Mouse (Mus musculus): ENCODE results near the gene Lbh. TPM values are rescaled to one million over a fixed set of nuclear protein-coding genes. Genes with fewer than 3 reads are reported as not detected.
A peak's percentile ranks its signal among the peaks of the same experiment; 100 is the strongest.

Lbh gene
- total and polyA plus RNA-seq, 2 experiments from 2014 or later, result 28.5 to 478 TPM

DNA sequence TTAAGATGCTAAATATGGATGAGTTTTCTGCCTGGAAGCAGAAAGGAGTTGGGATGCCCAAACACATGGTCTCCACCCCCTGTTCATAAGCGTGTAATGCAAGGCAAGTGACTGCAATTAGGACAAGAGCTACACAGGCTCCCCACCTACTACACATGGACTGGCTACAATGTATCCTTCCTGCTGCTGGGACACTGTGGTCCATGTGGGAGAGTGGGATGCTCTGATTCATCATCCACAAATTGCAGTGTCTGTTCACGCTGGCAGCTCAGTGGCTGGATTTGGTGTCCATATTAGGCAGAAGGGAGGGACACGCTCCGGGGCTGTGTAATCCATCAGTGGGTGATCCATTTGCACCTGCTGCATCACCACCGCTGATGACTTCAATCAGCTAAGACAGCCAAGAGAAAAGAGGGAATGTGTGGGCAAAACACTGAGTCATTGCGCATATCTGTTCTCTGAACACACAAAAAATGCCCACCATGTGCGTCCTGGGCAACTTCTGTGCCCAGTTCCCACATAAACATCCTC, 52.6 kb downstream of the Lbh start:
- Histone ChIP-seq H3K9ac (replicated peaks; ENCODE audit: low read depth, low read length) (no peak overlapping the region), H3K27me3 (ENCODE audit: control insufficient read depth, insufficient read depth, low read length) (no peaks in the 10 kb centered on the region), H3K4me1 (ENCODE audit: control insufficient read depth, insufficient read depth) (peaks cover 45% of the 10 kb centered on the region), H3K4me3 (ENCODE audit: low read depth, low read length) (no peak overlapping the region), H3K27ac (ENCODE audit: low read depth) (no peak overlapping the region), H3K9me3 (replicated peaks; ENCODE audit: control insufficient read depth, low read length) (no peaks in the 10 kb centered on the region), H3K4me2 (ENCODE audit: low read depth, low read length) (no peak overlapping the region), H3K36me3 (replicated peaks; ENCODE audit: control insufficient read depth, insufficient read depth, low read length) (no peaks in the 10 kb centered on the region)
- DNase-seq (ENCODE audit: low spot score) (no peak), ATAC-seq (ENCODE audit: insufficient read depth, low read depth) (no peak)
- 80% methylated on average over 7 of the region's 7 CpGs for WGBS
- TF ChIP-seq CTCF (IDR thresholded peaks at IDR 0.05; ENCODE audit: low read depth) (no peak), EP300 (IDR thresholded peaks at IDR 0.05; ENCODE audit: low read depth) (no peak)

DNA sequence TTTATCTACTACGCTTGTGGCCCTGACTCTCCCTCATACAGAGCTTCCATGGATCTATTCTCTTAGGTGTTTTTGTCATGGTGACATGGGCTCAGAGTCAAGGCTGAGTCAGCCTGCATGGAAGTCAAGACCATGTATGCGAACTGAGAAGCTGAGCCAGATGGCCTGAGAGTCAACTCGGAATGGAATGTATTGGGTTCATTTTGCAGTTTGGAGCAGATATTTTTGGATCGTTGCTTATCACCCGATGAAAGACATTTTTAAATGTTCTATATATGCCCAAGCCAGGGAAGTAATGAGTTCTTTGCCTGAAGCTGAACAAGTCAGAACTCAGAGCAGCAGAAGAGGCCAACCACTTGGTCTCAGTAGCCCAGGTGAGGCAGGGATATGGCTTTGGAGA, 54.9 kb downstream of the Lbh start:
- 26% methylated on average over 5 of the region's 5 CpGs for WGBS
- H3K4me3 ChIP-seq (ENCODE audit: low read depth, low read length), result no peak overlapping the region
- peak; percentile 84 for DNase-seq (ENCODE audit: low spot score)
- H3K9me3 ChIP-seq (replicated peaks; ENCODE audit: control insufficient read depth, low read length), result no peaks in the 10 kb centered on the region
- H3K9ac ChIP-seq (replicated peaks; ENCODE audit: low read depth, low read length), result no peak overlapping the region
- H3K27ac ChIP-seq (ENCODE audit: low read depth), result peak overlapping the region; percentile 83
- H3K27me3 ChIP-seq (ENCODE audit: control insufficient read depth, insufficient read depth, low read length), result no peaks in the 10 kb centered on the region
- no peak overlapping the region for H3K4me2 ChIP-seq (ENCODE audit: low read depth, low read length)
- no peaks in the 10 kb centered on the region for H3K36me3 ChIP-seq (replicated peaks; ENCODE audit: control insufficient read depth, insufficient read depth, low read length)
- ATAC-seq (ENCODE audit: insufficient read depth, low read depth), result peak; percentile 20; the same call in 1 of the 2 replicates
- peaks cover 38% of the 10 kb centered on the region for H3K4me1 ChIP-seq (ENCODE audit: control insufficient read depth, insufficient read depth)
- TF ChIP-seq EP300 (IDR thresholded peaks at IDR 0.05; ENCODE audit: low read depth), result peak; percentile 88
- TF ChIP-seq CTCF (IDR thresholded peaks at IDR 0.05; ENCODE audit: low read depth), result no peak

DNA sequence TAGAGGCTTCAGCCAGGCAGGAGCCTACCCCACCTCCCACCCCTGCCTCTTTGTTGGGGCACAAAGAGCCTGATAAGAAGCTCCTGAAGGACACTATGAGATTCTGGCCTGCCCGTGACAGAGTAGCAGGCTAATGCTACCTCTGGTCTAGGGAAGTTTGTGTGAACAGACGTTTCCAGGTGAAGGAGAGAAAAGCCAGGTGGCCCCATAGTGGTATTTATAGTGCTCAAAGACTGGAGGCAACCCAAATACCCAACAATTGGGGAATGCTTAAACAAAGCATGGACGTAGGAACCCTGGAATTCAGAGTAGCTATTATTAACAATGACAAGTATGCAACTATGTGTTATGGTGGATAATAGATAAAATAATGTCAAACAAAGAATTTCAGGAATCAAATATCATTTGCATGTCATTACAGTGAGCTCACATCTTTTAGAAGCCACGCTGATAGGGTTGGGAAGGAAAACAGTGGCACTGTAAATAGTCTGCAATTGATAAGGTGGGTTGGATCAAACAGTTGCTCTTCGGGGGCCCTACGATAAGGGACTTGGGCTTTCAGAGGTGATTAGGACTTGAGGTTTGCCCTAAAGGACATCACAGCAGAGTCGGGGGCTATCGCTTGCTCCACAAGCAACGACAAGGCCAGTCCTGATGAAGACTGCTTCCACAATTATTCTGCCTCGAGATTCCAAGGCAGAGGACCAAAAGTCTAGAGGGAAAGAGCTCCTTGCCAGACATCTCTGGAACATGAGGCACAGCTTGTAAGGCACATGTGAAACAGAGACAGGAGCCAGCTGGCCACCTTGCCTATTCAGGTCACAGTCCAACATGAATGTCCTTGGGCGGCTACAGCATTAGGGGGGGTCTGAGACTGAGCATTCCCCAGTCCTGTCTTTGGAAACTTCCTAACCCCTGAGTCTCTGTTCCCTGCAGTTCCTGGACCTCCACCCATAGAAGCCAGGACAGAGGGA, 58.4 kb downstream of the Lbh start:
- H3K4me2 ChIP-seq (ENCODE audit: low read depth, low read length), result peak overlapping the region; percentile 38; the same call in 1 of the 2 replicates

DNA sequence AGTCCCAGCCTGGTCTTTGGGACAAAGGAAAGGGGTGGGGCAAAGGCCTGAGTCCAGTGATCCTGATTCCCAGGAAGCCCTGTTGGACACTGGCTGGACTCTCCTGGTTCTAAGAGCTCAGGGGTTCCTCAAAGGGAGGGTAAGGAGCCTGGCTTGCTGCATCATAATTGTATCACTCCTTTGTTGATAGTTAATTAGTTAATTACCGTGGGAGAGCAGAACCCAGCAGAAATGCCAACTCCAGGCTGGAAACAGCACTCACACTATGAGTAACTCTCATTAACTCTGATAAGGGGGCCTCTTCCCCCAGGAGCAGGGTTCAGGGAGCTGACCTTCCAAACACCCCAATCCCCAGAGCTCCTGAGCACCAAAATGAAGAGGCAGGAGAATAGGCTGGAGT, 59.5 kb downstream of the Lbh start:
- no peak overlapping the region for H3K4me3 ChIP-seq (ENCODE audit: low read depth, low read length)
- WGBS, result 69% methylated on average over 1 of the region's 1 CpGs
- H3K27me3 ChIP-seq (ENCODE audit: control insufficient read depth, insufficient read depth, low read length), result no peaks in the 10 kb centered on the region
- H3K36me3 ChIP-seq (replicated peaks; ENCODE audit: control insufficient read depth, insufficient read depth, low read length), result no peaks in the 10 kb centered on the region
- H3K4me2 ChIP-seq (ENCODE audit: low read depth, low read length), result no peak overlapping the region
- peaks cover 32% of the 10 kb centered on the region for H3K4me1 ChIP-seq (ENCODE audit: control insufficient read depth, insufficient read depth)
- H3K9ac ChIP-seq (replicated peaks; ENCODE audit: low read depth, low read length), result no peak overlapping the region
- no peaks in the 10 kb centered on the region for H3K9me3 ChIP-seq (replicated peaks; ENCODE audit: control insufficient read depth, low read length)
- no peak for DNase-seq (ENCODE audit: low spot score)
- peak overlapping the region; percentile 84 for H3K27ac ChIP-seq (ENCODE audit: low read depth)
- TF ChIP-seq CTCF (IDR thresholded peaks at IDR 0.05; ENCODE audit: low read depth) (no peak), EP300 (IDR thresholded peaks at IDR 0.05; ENCODE audit: low read depth) (no peak)
- ATAC-seq (ENCODE audit: insufficient read depth, low read depth), result no peak

More for the DNA sequence above, 58.4 kb downstream of the Lbh start:
- WGBS, result 17% methylated on average over 11 of the region's 11 CpGs
- peak overlapping the region; percentile 28 for H3K9ac ChIP-seq (replicated peaks; ENCODE audit: low read depth, low read length)
- DNase-seq (ENCODE audit: low spot score), result peak; percentile 96
- H3K4me1 ChIP-seq (ENCODE audit: control insufficient read depth, insufficient read depth), result peaks cover 34% of the 10 kb centered on the region
- H3K9me3 ChIP-seq (replicated peaks; ENCODE audit: control insufficient read depth, low read length), result no peaks in the 10 kb centered on the region
- H3K27me3 ChIP-seq (ENCODE audit: control insufficient read depth, insufficient read depth, low read length), result no peaks in the 10 kb centered on the region
- peak; percentile 91 for ATAC-seq (ENCODE audit: insufficient read depth, low read depth)
- TF ChIP-seq EP300 (IDR thresholded peaks at IDR 0.05; ENCODE audit: low read depth) (peak; percentile 99), CTCF (IDR thresholded peaks at IDR 0.05; ENCODE audit: low read depth) (no peak)
- H3K27ac ChIP-seq (ENCODE audit: low read depth), result peak overlapping the region; percentile 98
- H3K36me3 ChIP-seq (replicated peaks; ENCODE audit: control insufficient read depth, insufficient read depth, low read length), result no peaks in the 10 kb centered on the region
- H3K4me3 ChIP-seq (ENCODE audit: low read depth, low read length), result no peak overlapping the region

DNA sequence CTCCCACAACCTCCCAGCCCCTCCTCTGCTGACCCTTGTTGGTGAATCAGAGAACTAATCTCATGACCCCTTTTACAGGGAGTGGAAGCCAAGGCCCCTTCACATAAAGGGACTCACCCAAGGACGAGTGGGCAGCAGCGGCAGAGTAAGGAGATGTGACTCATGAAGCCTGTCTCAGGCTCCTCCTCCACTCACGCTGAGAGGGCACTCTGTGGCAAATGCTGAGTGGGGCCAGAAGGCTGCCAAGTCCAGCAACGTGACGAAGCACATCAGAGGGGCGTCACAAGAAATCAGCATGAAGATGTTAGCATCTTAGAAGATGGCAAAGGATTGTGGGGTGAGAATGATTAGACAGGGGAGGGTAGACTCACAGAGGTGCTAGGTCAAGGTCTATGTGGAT, 64.1 kb downstream of the Lbh start:
- DNase-seq (ENCODE audit: low spot score) (no peak), ATAC-seq (ENCODE audit: insufficient read depth, low read depth) (no peak)
- H3K27ac ChIP-seq (ENCODE audit: low read depth), result no peak overlapping the region
- TF ChIP-seq CTCF (IDR thresholded peaks at IDR 0.05; ENCODE audit: low read depth) (no peak), EP300 (IDR thresholded peaks at IDR 0.05; ENCODE audit: low read depth) (no peak)
- no peaks in the 10 kb centered on the region for H3K27me3 ChIP-seq (ENCODE audit: control insufficient read depth, insufficient read depth, low read length)
- no peaks in the 10 kb centered on the region for H3K36me3 ChIP-seq (replicated peaks; ENCODE audit: control insufficient read depth, insufficient read depth, low read length)
- H3K9me3 ChIP-seq (replicated peaks; ENCODE audit: control insufficient read depth, low read length), result no peaks in the 10 kb centered on the region
- H3K9ac ChIP-seq (replicated peaks; ENCODE audit: low read depth, low read length), result no peak overlapping the region
- H3K4me3 ChIP-seq (ENCODE audit: low read depth, low read length), result no peak overlapping the region
- 66% methylated on average over 6 of the region's 6 CpGs for WGBS
- no peak overlapping the region for H3K4me2 ChIP-seq (ENCODE audit: low read depth, low read length)
- peaks cover 15% of the 10 kb centered on the region for H3K4me1 ChIP-seq (ENCODE audit: control insufficient read depth, insufficient read depth)
